Mouse (Mus musculus) liver, embryonic 14.5 days (tissue): ENCODE measurements at regions not wholly inside any gene's neighbourhood (a gene's known extent, or its start where the extent isn't known, plus 50 kb on each side); places are given as distances from the start of the nearest gene placed in this dataset.

ENCODE experiments used
- ATAC-seq: fragments of 200-750 bp; cut with Nextera tagmentation; 2 replicates; pipeline ENCODE4 v1.8.0; 2017; ENCODE audit warnings: moderate number of reproducible peaks, mild to moderate bottlenecking, moderate library complexity; ENCODE audit not compliant: insufficient read depth
- DNase-seq, 3 experiments: peaks; one replicate each; pipeline ENCODE4 v3.0.0-alpha.2; 2012 to 2013; ENCODE audit warnings: low read depth in 3 of 3, low spot score in 3 of 3
- H3K27ac ChIP-seq: fragments of 300-500 bp; sonication (generic); 2 replicates; pipeline ENCODE4 v1.5.1; 2014; ENCODE audit warnings: moderate library complexity, mild to moderate bottlenecking, control low read depth, inconsistent platforms
- H3K27me3 ChIP-seq: fragments of 300-500 bp; sonication (generic); 2 replicates; pipeline ENCODE4 v1.6.1; 2014; ENCODE audit warnings: mild to moderate bottlenecking, low read length, moderate library complexity; ENCODE audit not compliant: control insufficient read depth, insufficient read depth
- H3K36me3 ChIP-seq: fragments of 300-500 bp; sonication (generic); replicated peaks from 2 replicates; pipeline ENCODE4 v1.6.1; 2014; ENCODE audit warnings: low read depth; ENCODE audit not compliant: control insufficient read depth, insufficient read depth
- H3K4me1 ChIP-seq, 2 experiments: fragments of 200-500 bp in 1 of 2; fragments of 300-500 bp in 1 of 2; sonication (generic) in 1 of 2; replicated peaks; 2 replicates each; pipeline ENCODE4 v1.6.1; 2012 to 2014; ENCODE audit warnings: antibody characterized with exemption in 1 of 2, inconsistent platforms in 1 of 2, low read length in 1 of 2; ENCODE audit not compliant: control insufficient read depth in 2 of 2, insufficient read depth in 2 of 2
- H3K4me2 ChIP-seq: fragments of 300-500 bp; sonication (generic); 2 replicates; pipeline ENCODE4 v1.6.1; 2014; ENCODE audit warnings: low read depth, mild to moderate bottlenecking, control low read depth, moderate library complexity
- H3K4me3 ChIP-seq, 2 experiments: fragments of 200-500 bp in 1 of 2; fragments of 300-500 bp in 1 of 2; sonication (generic) in 1 of 2; 2 replicates each; pipeline ENCODE4 v1.5.1; 2012 to 2014; ENCODE audit warnings: low read depth in 2 of 2, low read length in 2 of 2, mild to moderate bottlenecking in 2 of 2, control low read depth in 1 of 2, inconsistent platforms in 1 of 2, moderate library complexity in 1 of 2; ENCODE audit not compliant: insufficient read depth in 1 of 2
- H3K9ac ChIP-seq: fragments of 300-500 bp; sonication (generic); replicated peaks from 2 replicates; pipeline ENCODE4 v1.6.1; 2014; ENCODE audit warnings: mild to moderate bottlenecking, control low read depth, moderate library complexity
- H3K9me3 ChIP-seq: fragments of 300-500 bp; sonication (generic); 2 replicates; pipeline ENCODE4 v1.6.1; 2016; ENCODE audit warnings: low read length, mixed read lengths; ENCODE audit not compliant: control insufficient read depth
- CTCF ChIP-seq: IDR thresholded peaks from 2 replicates; pipeline ENCODE4 v1.5.1; 2016; ENCODE audit warnings: antibody characterized with exemption, low read depth, control low read depth
- EP300 ChIP-seq: IDR thresholded peaks from 2 replicates; pipeline ENCODE4 v1.6.1; 2016; ENCODE audit warnings: antibody characterized with exemption, low read depth
- WGBS: fragments of 180-500 bp; shearing (Covaris S2); extraction: QIAGEN DNeasy Blood & Tissue Kit; methylation state at CpG from one replicate; pipeline ENCODE4 v1.1.7; 2014; ENCODE audit not compliant: insufficient replicate concordance; 5-methylcytosine and 5-hydroxymethylcytosine counted together

GRCm38 (mm10) chr5:54178966-54179547 is 180.8 kb downstream of the Stim2 start:
- ATAC-seq (no peak), DNase-seq (no peak)
- H3K4me1 ChIP-seq: 0 out of 4 replicates have a peak, but pooled peaks cover 0 to 3% of the 10 kb centered on the region in 2 experiments
- H3K27me3 ChIP-seq: no peaks in the 10 kb centered on the region
- 54% methylated on average over 13 of the region's 13 CpGs for WGBS
- H3K9me3 ChIP-seq: no peaks in the 10 kb centered on the region
- H3K4me3 ChIP-seq: no peak overlapping the region
- no peak overlapping the region for H3K9ac ChIP-seq
- TF ChIP-seq CTCF (no peak), EP300 (no peak)
- no peak overlapping the region for H3K27ac ChIP-seq
- H3K36me3 ChIP-seq: no peaks in the 10 kb centered on the region
- H3K4me2 ChIP-seq: no peak overlapping the region

GRCm38 (mm10) chr5:54180192-54180611 is 181.9 kb downstream of the Stim2 start:
- Histone ChIP-seq H3K4me3 (no peak overlapping the region), H3K36me3 (no peaks in the 10 kb centered on the region), H3K4me1 (0 out of 4 replicates have a peak, but pooled peaks cover 0 to 3% of the 10 kb centered on the region in 2 experiments), H3K4me2 (no peak overlapping the region), H3K27me3 (no peaks in the 10 kb centered on the region), H3K9ac (no peak overlapping the region), H3K9me3 (no peaks in the 10 kb centered on the region), H3K27ac (no peak overlapping the region)
- TF ChIP-seq CTCF: no peak
- TF ChIP-seq EP300: no peak
- ATAC-seq (no peak), DNase-seq (no peak)
- WGBS: 43% methylated on average over 2 of the region's 2 CpGs

GRCm38 (mm10) chr5:54180640-54181326 is 182.5 kb downstream of the Stim2 start:
- 30% methylated on average over 10 of the region's 10 CpGs for WGBS
- Histone ChIP-seq H3K9ac (no peak overlapping the region), H3K4me3 (no peak overlapping the region), H3K4me1 (0 out of 4 replicates have a peak, but pooled peaks cover 0 to 3% of the 10 kb centered on the region in 2 experiments), H3K36me3 (no peaks in the 10 kb centered on the region), H3K27ac (no peak overlapping the region), H3K27me3 (no peaks in the 10 kb centered on the region), H3K9me3 (no peaks in the 10 kb centered on the region), H3K4me2 (no peak overlapping the region)
- no peak for DNase-seq
- TF ChIP-seq CTCF (no peak), EP300 (no peak)
- no peak for ATAC-seq

GRCm38 (mm10) chr5:54181327-54181863 is 183.1 kb downstream of the Stim2 start:
- H3K36me3 ChIP-seq: no peaks in the 10 kb centered on the region
- H3K9me3 ChIP-seq: no peaks in the 10 kb centered on the region
- 22% methylated on average over 13 of the region's 13 CpGs for WGBS
- H3K4me2 ChIP-seq: no peak overlapping the region
- H3K27me3 ChIP-seq: no peaks in the 10 kb centered on the region
- H3K27ac ChIP-seq: no peak overlapping the region
- no peak overlapping the region for H3K9ac ChIP-seq
- no peak overlapping the region for H3K4me3 ChIP-seq
- DNase-seq (no peak), ATAC-seq (no peak)
- 0 out of 4 replicates have a peak, but pooled peaks cover 0 to 3% of the 10 kb centered on the region in 2 experiments for H3K4me1 ChIP-seq
- TF ChIP-seq CTCF: no peak
- TF ChIP-seq EP300: no peak

GRCm38 (mm10) chr5:54182754-54183153 is 184.5 kb downstream of the Stim2 start:
- no peak overlapping the region for H3K4me3 ChIP-seq
- no peak for DNase-seq
- no peaks in the 10 kb centered on the region for H3K36me3 ChIP-seq
- H3K4me2 ChIP-seq: no peak overlapping the region
- no peak overlapping the region for H3K27ac ChIP-seq
- H3K9me3 ChIP-seq: no peaks in the 10 kb centered on the region
- 57% methylated on average over 4 of the region's 4 CpGs for WGBS
- no peak overlapping the region for H3K9ac ChIP-seq
- no peaks in the 10 kb centered on the region for H3K27me3 ChIP-seq
- H3K4me1 ChIP-seq: 0 out of 4 replicates have a peak, but pooled peaks cover 0 to 3% of the 10 kb centered on the region in 2 experiments
- ATAC-seq: no peak
- TF ChIP-seq EP300 (no peak), CTCF (no peak)
